Mouse (Mus musculus) neural tube, embryonic 14.5 days (tissue): ENCODE data around the gene Krt77. TPM values are rescaled to one million over a fixed set of nuclear protein-coding genes. Genes with fewer than 3 reads are reported as not detected.

Experiments used
- microRNA-seq: library from miRNA; unstranded; fragments of <30 nt; microRNA quantifications from one replicate; pipeline ENCODE4, GENCODE M21; 2016
- polyA plus RNA-seq: library from polyadenylated mRNA; unstranded; fragments of >200 nt; fragmentation: Nextera tagmentation; extraction: Ambion mirVana; gene quantifications from 2 replicates; pipeline ENCODE4 v1.2.1, GENCODE M21; 2014

Krt77 gene
- polyA plus RNA-seq, 1 experiment from 2014 or later: 0.44 TPM

Small RNAs within 50 kb of the gene (microRNA-seq; reads per million reads assigned to microRNA genes)
- not detected for gene Gm44356

Other genes starting within 250 kb of the Krt77 start
- gene Gm5414, start 241.5 kb downstream of the Krt77 start, polyA plus RNA-seq: not detected in 2 replicates
- not detected in 2 replicates for gene Gm5478, start 222.3 kb downstream of the Krt77 start, polyA plus RNA-seq
- gene Krt6b, start 189.4 kb downstream of the Krt77 start, polyA plus RNA-seq: not detected in 2 replicates
- gene Krt6a, start 175.4 kb downstream of the Krt77 start, polyA plus RNA-seq: not detected in 2 replicates
- gene Krt5, start 156.8 kb downstream of the Krt77 start, polyA plus RNA-seq: not detected in 2 replicates
- gene Krt71, start 126.6 kb downstream of the Krt77 start, polyA plus RNA-seq: 0.27 and 0.48 TPM in 2 replicates
- gene Krt72, start 83.2 kb downstream of the Krt77 start, polyA plus RNA-seq: not detected in 2 replicates
- gene Krt73, start 67.4 kb downstream of the Krt77 start, polyA plus RNA-seq: 0.36 TPM in 2 replicates
- not detected in 2 replicates for gene Krt2, start 51.5 kb downstream of the Krt77 start, polyA plus RNA-seq
- gene Krt1, start 18.9 kb downstream of the Krt77 start, polyA plus RNA-seq: 8.3 and 12.3 TPM in 2 replicates
- gene Krt76, start 23.2 kb upstream of the Krt77 start, polyA plus RNA-seq: not detected in 2 replicates
- gene Krt4, start 55.0 kb upstream of the Krt77 start, polyA plus RNA-seq: 0.09 and 0.12 TPM in 2 replicates
- gene Krt79, start 70.6 kb upstream of the Krt77 start, polyA plus RNA-seq: 0.24 TPM in 2 replicates
- gene Krt78, start 84.6 kb upstream of the Krt77 start, polyA plus RNA-seq: 0.08 TPM in 1 of 2 replicates, not detected in the other
- gene Krt8, start 134.8 kb upstream of the Krt77 start, polyA plus RNA-seq: 0.49 and 1.4 TPM in 2 replicates
- gene Krt18, start 158.5 kb upstream of the Krt77 start, polyA plus RNA-seq: 0.61 and 0.75 TPM in 2 replicates
- gene Eif4b, start 204.1 kb upstream of the Krt77 start, polyA plus RNA-seq: 77.6 and 96.9 TPM in 2 replicates
- 4.3 and 9.5 TPM in 2 replicates for gene Tns2, start 230.7 kb upstream of the Krt77 start, polyA plus RNA-seq